Mouse (Mus musculus) intestine, postnatal 0 days (tissue): Measurements from ENCODE around the gene Tmprss3. TPM values are rescaled to one million over a fixed set of nuclear protein-coding genes. Genes with fewer than 3 reads are reported as not detected.

Experiments used
- ATAC-seq: fragments of 200-750 bp; cut with Nextera tagmentation; 2 replicates; pipeline ENCODE4 v1.8.0; 2017; ENCODE audit warnings: mild to moderate bottlenecking, moderate TSS enrichment, moderate library complexity
- H3K27ac ChIP-seq: fragments of 300-500 bp; sonication (generic); 2 replicates; pipeline ENCODE4 v1.5.1; 2014; ENCODE audit warnings: mild to moderate bottlenecking, low read depth, low read length, moderate library complexity
- H3K27me3 ChIP-seq: fragments of 300-500 bp; sonication (generic); replicated peaks from 2 replicates; pipeline ENCODE4 v1.6.1; 2014; ENCODE audit warnings: low read length, mixed read lengths; ENCODE audit not compliant: control insufficient read depth, insufficient read depth
- H3K36me3 ChIP-seq: fragments of 300-500 bp; sonication (generic); 2 replicates; pipeline ENCODE4 v1.6.1; 2014; ENCODE audit warnings: mild to moderate bottlenecking, moderate library complexity; ENCODE audit not compliant: control insufficient read depth, insufficient read depth
- H3K4me1 ChIP-seq: fragments of 300-500 bp; sonication (generic); replicated peaks from 2 replicates; pipeline ENCODE4 v1.6.1; 2014; ENCODE audit warnings: antibody characterized with exemption, low read length, mixed read lengths; ENCODE audit not compliant: control insufficient read depth, insufficient read depth
- H3K4me2 ChIP-seq: fragments of 300-500 bp; sonication (generic); replicated peaks from 2 replicates; pipeline ENCODE4 v1.6.1; 2014; ENCODE audit warnings: low read depth, mild to moderate bottlenecking, moderate library complexity
- H3K4me3 ChIP-seq: fragments of 300-500 bp; sonication (generic); 2 replicates; pipeline ENCODE4 v1.5.1; 2014; ENCODE audit warnings: low read depth, low read length
- H3K9ac ChIP-seq: fragments of 300-500 bp; sonication (generic); 2 replicates; pipeline ENCODE4 v1.6.1; 2014; ENCODE audit warnings: mild to moderate bottlenecking, low read depth, low read length
- H3K9me3 ChIP-seq: fragments of 300-500 bp; sonication (generic); 2 replicates; pipeline ENCODE4 v1.6.1; 2016; ENCODE audit warnings: mixed run types; ENCODE audit not compliant: control insufficient read depth
- CTCF ChIP-seq: sonication (generic); IDR thresholded peaks from 2 replicates; pipeline ENCODE4 v1.5.1; 2016; ENCODE audit warnings: low read depth, mild to moderate bottlenecking, control low read depth, antibody characterized with exemption, moderate library complexity
- WGBS: fragments of 180-500 bp; shearing (Covaris S2); extraction: QIAGEN DNeasy Blood & Tissue Kit; methylation state at CpG from one replicate; pipeline ENCODE4 v1.1.7; 2014; 5-methylcytosine and 5-hydroxymethylcytosine counted together
- polyA plus RNA-seq: library from polyadenylated mRNA; unstranded; fragments of >200 nt; fragmentation: Nextera tagmentation; extraction: Ambion mirVana; gene quantifications from 2 replicates; pipeline ENCODE4 v1.2.1, GENCODE M21; 2015

Tmprss3 gene
- polyA plus RNA-seq, 1 experiment from 2014 or later, result 0.04 TPM

GRCm38 (mm10) chr17:31187370-31187769 lies 11.4 kb downstream of the Tmprss3 start:
- Histone ChIP-seq H3K27ac (no peak overlapping the region), H3K4me1 (no peaks in the 10 kb centered on the region), H3K9ac (no peak overlapping the region), H3K9me3 (no peaks in the 10 kb centered on the region), H3K27me3 (no peaks in the 10 kb centered on the region), H3K4me2 (no peak overlapping the region), H3K4me3 (no peak overlapping the region), H3K36me3 (no peaks in the 10 kb centered on the region)
- no peak for ATAC-seq
- 18% methylated on average over 4 of the region's 4 CpGs for WGBS
- peak; percentile 96 for TF ChIP-seq CTCF

DNA sequence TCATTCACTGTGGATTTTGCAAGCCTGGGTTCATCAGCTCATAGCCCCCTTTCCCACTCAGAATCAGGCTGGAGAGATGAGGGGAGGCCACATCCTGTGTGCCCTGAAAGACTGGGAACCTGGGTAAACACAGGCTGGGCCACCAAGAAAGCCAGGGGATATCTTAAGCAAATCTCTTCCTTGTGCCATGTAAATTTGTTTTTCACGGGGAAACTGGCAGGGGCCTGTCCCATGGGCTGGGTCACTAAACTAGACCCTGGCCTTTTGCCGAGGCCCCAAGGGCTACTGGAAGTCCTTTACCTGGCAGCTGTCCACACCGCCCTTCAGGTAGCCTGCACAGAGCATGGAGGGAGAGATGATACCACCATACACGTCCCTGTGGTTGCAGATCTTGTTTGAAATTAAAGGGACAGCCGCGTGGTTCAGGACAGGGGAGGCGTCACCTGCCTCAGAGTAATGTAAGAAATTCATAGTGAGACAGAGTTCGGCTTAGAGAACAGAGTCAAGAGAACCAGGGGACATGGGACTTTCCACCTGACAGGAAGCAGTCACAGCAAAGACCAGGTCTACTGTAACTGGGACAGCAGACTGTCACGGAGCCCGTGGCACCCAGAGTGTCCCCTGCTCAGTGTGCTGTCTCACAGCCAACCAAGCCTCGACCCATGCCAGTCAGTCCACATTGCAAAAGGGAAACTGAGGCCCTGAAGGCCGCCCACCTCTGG lies 14.3 kb downstream of the Tmprss3 start:
- WGBS, result 71% methylated on average over 12 of the region's 12 CpGs
- no peak overlapping the region for H3K4me3 ChIP-seq
- peak; percentile 25; the same call in 1 of the 2 replicates for ATAC-seq
- no peaks in the 10 kb centered on the region for H3K27me3 ChIP-seq
- H3K4me2 ChIP-seq, result 0 out of 2 replicates have a peak overlapping the region, but pooled peaks have one; percentile 4
- no peak overlapping the region for H3K27ac ChIP-seq
- H3K9ac ChIP-seq, result no peak overlapping the region
- no peak for TF ChIP-seq CTCF
- H3K36me3 ChIP-seq, result no peaks in the 10 kb centered on the region
- no peaks in the 10 kb centered on the region for H3K9me3 ChIP-seq
- no peaks in the 10 kb centered on the region for H3K4me1 ChIP-seq

GRCm38 (mm10) chr17:31183180-31183974 lies 15.4 kb downstream of the Tmprss3 start:
- Histone ChIP-seq H3K4me1 (no peaks in the 10 kb centered on the region), H3K4me3 (no peak overlapping the region), H3K9ac (no peak overlapping the region), H3K4me2 (0 out of 2 replicates have a peak overlapping the region, but pooled peaks have one; percentile 4), H3K27ac (no peak overlapping the region), H3K36me3 (no peaks in the 10 kb centered on the region), H3K9me3 (no peaks in the 10 kb centered on the region), H3K27me3 (no peaks in the 10 kb centered on the region)
- TF ChIP-seq CTCF, result no peak
- peak; percentile 61; the same call in 1 of the 2 replicates for ATAC-seq
- WGBS, result 30% methylated on average over 12 of the region's 12 CpGs

- Histone ChIP-seq H3K4me3 (no peak overlapping the region), H3K27me3 (no peaks in the 10 kb centered on the region), H3K4me1 (no peaks in the 10 kb centered on the region), H3K4me2 (no peak overlapping the region), H3K27ac (no peak overlapping the region), H3K36me3 (no peaks in the 10 kb centered on the region), H3K9ac (no peak overlapping the region), H3K9me3 (no peaks in the 10 kb centered on the region)
- ATAC-seq, result no peak
- WGBS, result 79% methylated on average over 4 of the region's 4 CpGs
- no peak for TF ChIP-seq CTCF
Measured at GRCm38 (mm10) chr17:31181490-31181889, 17.3 kb downstream of the Tmprss3 start.

DNA sequence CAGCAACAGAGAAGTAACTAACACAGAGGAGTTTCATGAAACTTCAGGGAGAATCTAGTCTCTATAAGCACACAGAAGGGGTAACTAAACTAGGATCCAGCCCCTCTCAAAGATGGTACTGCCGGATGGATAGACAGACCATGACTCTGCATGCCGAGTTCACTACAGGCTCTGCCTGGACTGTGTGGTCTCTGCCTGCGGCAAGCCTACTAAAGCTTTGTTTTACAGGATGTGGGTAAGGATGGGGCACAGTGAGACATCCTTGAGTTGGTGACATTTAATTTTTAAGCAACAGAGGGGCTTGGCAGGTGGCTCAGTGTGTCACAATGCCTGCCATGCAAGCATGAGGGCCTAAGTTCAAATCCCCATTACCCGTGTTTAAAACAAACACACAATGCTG lies 22.5 kb downstream of the Tmprss3 start:
- no peak overlapping the region for H3K4me3 ChIP-seq
- H3K27ac ChIP-seq, result no peak overlapping the region
- WGBS, result 84% methylated on average over 4 of the region's 4 CpGs
- TF ChIP-seq CTCF, result no peak
- H3K27me3 ChIP-seq, result no peaks in the 10 kb centered on the region
- H3K36me3 ChIP-seq, result no peaks in the 10 kb centered on the region
- no peaks in the 10 kb centered on the region for H3K9me3 ChIP-seq
- H3K4me1 ChIP-seq, result no peaks in the 10 kb centered on the region
- no peak overlapping the region for H3K4me2 ChIP-seq
- H3K9ac ChIP-seq, result no peak overlapping the region
- ATAC-seq, result no peak

DNA sequence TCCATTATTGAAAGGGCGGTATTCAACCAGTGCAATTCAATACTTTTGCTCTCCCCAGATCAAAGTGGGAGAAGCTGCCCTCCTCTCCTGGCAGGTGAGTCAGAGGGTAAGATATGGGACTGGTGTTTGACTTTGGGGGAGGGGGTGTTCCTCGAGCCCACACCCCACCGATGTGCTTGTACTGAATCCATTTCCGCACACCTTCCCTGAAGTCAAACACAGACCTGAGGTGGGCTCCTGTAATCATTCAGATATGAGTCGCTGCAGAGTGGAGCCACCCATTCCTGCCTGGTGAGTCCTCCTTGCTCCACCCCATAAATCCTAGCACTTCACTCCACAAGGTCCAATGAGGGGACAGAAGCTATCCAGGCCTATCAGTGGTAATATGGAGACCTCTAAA lies 29.0 kb downstream of the Tmprss3 start:
- no peaks in the 10 kb centered on the region for H3K27me3 ChIP-seq
- no peak overlapping the region for H3K27ac ChIP-seq
- H3K4me3 ChIP-seq, result no peak overlapping the region
- no peak for TF ChIP-seq CTCF
- no peaks in the 10 kb centered on the region for H3K4me1 ChIP-seq
- no peak for ATAC-seq
- no peaks in the 10 kb centered on the region for H3K36me3 ChIP-seq
- H3K9me3 ChIP-seq, result no peaks in the 10 kb centered on the region
- 51% methylated on average over 5 of the region's 5 CpGs for WGBS
- H3K4me2 ChIP-seq, result no peak overlapping the region
- no peak overlapping the region for H3K9ac ChIP-seq
